9 mouse cellular contexts compared by ENCODE assay signal in genomic region chr10:75299785-75300418, GRCm38 (mm10). TPM values are rescaled to one million over a fixed set of nuclear protein-coding genes. Genes with fewer than 3 reads are reported as not detected.
DNase-seq lines count a peak whose midpoint lies in the region; ATAC-seq and TF ChIP-seq lines count a peak whose summit lies in the region.
"Had no signal": no experiment of that assay in that cellular context is flagged by ENCODE, and none has a peak within 500 bp of the region (broad histone marks: within the 10 kb centered on the region; RNA-seq: fewer than 3 reads in every experiment).

No protein-coding gene starts in this region.

- no peaks in the 10 kb centered on the region for H3K9me3 ChIP-seq in lung, embryonic 14.5 days (ENCODE audit: low read depth, low read length)

- no peaks in the 10 kb centered on the region for H3K27me3 ChIP-seq in lung, embryonic 14.5 days (ENCODE audit: insufficient read depth, low read length)
- no peaks in the 10 kb centered on the region for H3K27me3 ChIP-seq in splenic B cell, adult 2 months (ENCODE audit: control insufficient read depth, insufficient read depth, low read length, poor library complexity, severe bottlenecking)

- peak; percentile 46 for DNase-seq in thymus, postnatal 0 days (ENCODE audit: low spot score)
- DNase-seq in thymus, postnatal 25 days, result no peak
- DNase-seq in adrenal gland, postnatal 36 days, result peak; percentile 86 to 89
- peak; percentile 58 for DNase-seq in heart, adult 8-10 months (ENCODE audit: low spot score)
- DNase-seq in lung, embryonic 14.5 days, result peak; percentile 82
- DNase-seq in splenic B cell, adult 2 months (ENCODE audit: low read depth, low spot score), result peak; percentile 92
- no peak for DNase-seq in thymus, adult 18-20 months

- 53% methylated on average over 5 of the region's 5 CpGs for WGBS in lung, embryonic 14.5 days

- H3K4me1 ChIP-seq in lung, embryonic 14.5 days (ENCODE audit: insufficient read depth), result no peaks in the 10 kb centered on the region

- H3K4me3 ChIP-seq in lung, embryonic 14.5 days (ENCODE audit: low read depth, low read length), result no peak overlapping the region

- no peak overlapping the region for H3K4me2 ChIP-seq in lung, embryonic 14.5 days

- TF ChIP-seq CTCF in lung, embryonic 14.5 days (IDR thresholded peaks at IDR 0.05; ENCODE audit: low read depth), result no peak

- H3K9ac ChIP-seq in lung, embryonic 14.5 days, result no peak overlapping the region
- H3K9ac ChIP-seq: liver, embryonic 14.5 days had no signal

- H3K36me3 ChIP-seq in lung, embryonic 14.5 days (ENCODE audit: insufficient read depth), result peaks cover 48% of the 10 kb centered on the region
- H3K36me3 ChIP-seq in splenic B cell, adult 2 months (ENCODE audit: control insufficient read depth, insufficient read depth, low read length, poor library complexity, severe bottlenecking), result no peaks in the 10 kb centered on the region; the same call in 1 of the 2 replicates

- no peak overlapping the region for H3K27ac ChIP-seq in lung, embryonic 14.5 days (ENCODE audit: low read depth)
- H3K27ac ChIP-seq: liver, embryonic 14.5 days had no signal

- ATAC-seq in lung, embryonic 14.5 days (ENCODE audit: insufficient read depth), result no peak
- ATAC-seq in erythroid progenitor cell, adult 5-6 weeks (replicated peaks; ENCODE audit: low FRiP score, poor library complexity, severe bottlenecking), result no peak

RNA-seq across cellular contexts. Expression of gene Adora2a, which starts 16.8 kb away (rescaled TPM):
- 6.9 and 7.3 TPM in 2 replicates for polyA plus RNA-seq in thymus, postnatal 0 days (2015; fragmentation: Nextera tagmentation; extraction: Ambion mirVana)
- 1 to 10 TPM; 2.9 to 3.9 TPM for total RNA-seq in adrenal gland, postnatal 36 days (2021)
- 1 to 10 TPM; 5.8 to 9.3 (median 7.0) TPM for total RNA-seq in heart, adult 8-10 months (2022)
- polyA plus RNA-seq in lung, embryonic 14.5 days (2014; fragmentation: Nextera tagmentation; extraction: Ambion mirVana), result 7.3 and 8.0 TPM in 2 replicates
- total RNA-seq in erythroid progenitor cell, adult 5-6 weeks (2015; ENCODE audit: low replicate concordance), result 2.2 TPM in 1 of 2 replicates, not detected in the other
- total RNA-seq in erythroid progenitor cell, adult 5-6 weeks (2017; ENCODE audit: low replicate concordance), result 0.26 TPM in 1 of 2 replicates, not detected in the other

Comparison
In these comparisons a context has a peak if more than half of its experiments do, and no peak if none do; other contexts are left out.
1. DNase-seq: peak in thymus, postnatal 0 days (single experiment), adrenal gland, postnatal 36 days (2 of 2), heart, adult 8-10 months (single experiment), lung, embryonic 14.5 days (single experiment) and splenic B cell, adult 2 months (single experiment); none in thymus, postnatal 25 days (single experiment) and thymus, adult 18-20 months (0 of 2).